Mouse (Mus musculus) testis, adult 2 months (tissue): ENCODE results near the gene Cryge.

ENCODE experiments used
- CTCF ChIP-seq: fragments of 200-500 bp; IDR thresholded peaks from 2 replicates; pipeline ENCODE4 v1.5.1; 2012; ENCODE audit warnings: low read depth, mild to moderate bottlenecking, inconsistent platforms, low read length, moderate library complexity; ENCODE audit not compliant: control insufficient read depth, insufficient read depth, insufficient replicate concordance
- POLR2A ChIP-seq: fragments of 200-500 bp; IDR thresholded peaks from 2 replicates; pipeline ENCODE4 v1.6.1; 2012; ENCODE audit warnings: low read depth, mild to moderate bottlenecking, inconsistent platforms, low read length, moderate library complexity; ENCODE audit not compliant: control insufficient read depth

- no peak for TF ChIP-seq POLR2A
- no peak for TF ChIP-seq CTCF
Observed at GRCm38 (mm10) chr1:65012726-65013125, 38.2 kb downstream of the Cryge start.
